Mouse (Mus musculus) embryonic facial prominence, embryonic 12.5 days (tissue): Measurements from ENCODE around the gene Prdm1. TPM values are rescaled to one million over a fixed set of nuclear protein-coding genes. Genes with fewer than 3 reads are reported as not detected.

ENCODE experiments used
- ATAC-seq: fragments of 200-750 bp; cut with Nextera tagmentation; 2 replicates; pipeline ENCODE4 v1.8.0; 2017; ENCODE audit not compliant: insufficient number of reproducible peaks, insufficient read depth, low FRiP score, low TSS enrichment
- H3K27ac ChIP-seq: fragments of 300-500 bp; sonication (generic); 2 replicates; pipeline ENCODE4 v1.5.1; 2016; ENCODE audit warnings: mild to moderate bottlenecking
- H3K27me3 ChIP-seq: fragments of 300-500 bp; sonication (generic); 2 replicates; pipeline ENCODE4 v1.6.1; 2016; ENCODE audit warnings: mild to moderate bottlenecking, moderate library complexity
- H3K36me3 ChIP-seq: fragments of 300-500 bp; sonication (generic); 2 replicates; pipeline ENCODE4 v1.6.1; 2016; ENCODE audit warnings: mild to moderate bottlenecking
- H3K4me1 ChIP-seq: fragments of 300-500 bp; sonication (generic); 2 replicates; pipeline ENCODE4 v1.6.1; 2016
- H3K4me2 ChIP-seq: fragments of 300-500 bp; sonication (generic); replicated peaks from 2 replicates; pipeline ENCODE4 v1.6.1; 2016; ENCODE audit warnings: mild to moderate bottlenecking, moderate library complexity
- H3K4me3 ChIP-seq: fragments of 300-500 bp; sonication (generic); 2 replicates; pipeline ENCODE4 v1.5.1; 2016; ENCODE audit warnings: mild to moderate bottlenecking
- H3K9ac ChIP-seq: fragments of 300-500 bp; sonication (generic); 2 replicates; pipeline ENCODE4 v1.6.1; 2016; ENCODE audit warnings: mild to moderate bottlenecking, moderate library complexity
- H3K9me3 ChIP-seq: fragments of 300-500 bp; sonication (generic); 2 replicates; pipeline ENCODE4 v1.6.1; 2016; ENCODE audit warnings: mild to moderate bottlenecking, moderate library complexity
- WGBS: fragments of 180-500 bp; shearing (Covaris S2); methylation state at CpG from one replicate; pipeline ENCODE4 v1.1.7; 2016; 5-methylcytosine and 5-hydroxymethylcytosine counted together
- polyA plus RNA-seq: library from polyadenylated mRNA; unstranded; fragments of >200 nt; fragmentation: Nextera tagmentation; extraction: Ambion mirVana; gene quantifications from 2 replicates; pipeline ENCODE4 v1.2.1, GENCODE M21; 2016

Prdm1 gene
- polyA plus RNA-seq, 1 experiment from 2014 or later = 3.8 TPM

DNA sequence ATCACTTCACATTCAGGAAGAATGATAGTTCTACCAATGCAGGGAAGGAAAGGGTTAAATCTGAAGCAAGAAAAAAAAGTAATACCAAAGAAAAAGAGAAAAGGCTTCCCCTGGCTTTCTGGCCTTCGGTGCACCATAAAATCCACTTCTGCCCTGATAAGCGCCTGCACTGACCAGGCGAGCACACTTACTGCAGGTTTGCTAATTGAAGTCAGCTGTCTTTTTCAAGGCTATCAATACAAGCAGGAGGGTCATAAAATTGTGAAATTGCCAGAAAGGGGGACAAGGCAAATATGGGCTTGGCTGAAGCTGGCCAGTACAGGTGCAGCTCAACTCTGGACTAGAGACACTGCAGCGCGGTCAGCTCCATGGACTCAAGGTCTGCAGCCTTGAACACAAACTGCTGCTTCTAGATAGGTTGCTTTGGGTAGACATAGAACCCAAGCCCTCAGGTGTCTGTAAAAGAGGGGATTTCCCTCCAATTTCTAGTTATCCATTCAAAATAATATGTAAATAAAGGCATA is 37.3 kb downstream of the Prdm1 start:
- ATAC-seq = no peak
- Histone ChIP-seq H3K36me3 (no peaks in the 10 kb centered on the region), H3K4me2 (no peak overlapping the region), H3K4me1 (no peaks in the 10 kb centered on the region), H3K9me3 (no peaks in the 10 kb centered on the region), H3K27ac (no peak overlapping the region), H3K27me3 (no peaks in the 10 kb centered on the region), H3K4me3 (no peak overlapping the region), H3K9ac (no peak overlapping the region)
- WGBS = 57% methylated on average over 5 of the region's 5 CpGs

DNA sequence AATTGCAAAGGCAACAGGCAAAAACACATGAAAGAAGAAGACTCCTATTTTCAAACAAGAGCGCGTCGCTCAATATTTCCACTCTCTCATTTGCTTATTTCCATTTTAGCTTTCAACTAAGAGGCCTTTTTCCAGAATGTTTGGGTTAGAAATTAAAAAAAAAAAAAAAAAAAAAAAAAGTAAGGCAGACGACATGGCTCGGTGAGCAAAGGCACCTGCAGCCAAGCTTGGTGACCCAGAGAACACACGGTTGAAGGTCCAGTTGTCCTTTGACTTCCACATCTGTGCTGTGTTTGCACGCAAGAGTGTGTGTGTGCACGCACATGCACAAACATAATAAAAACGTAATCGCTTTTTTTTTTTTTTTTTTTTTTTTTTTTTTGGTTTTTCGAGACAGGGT is 41.2 kb downstream of the Prdm1 start:
- H3K9me3 ChIP-seq = no peaks in the 10 kb centered on the region
- no peaks in the 10 kb centered on the region for H3K36me3 ChIP-seq
- no peak for ATAC-seq
- H3K4me2 ChIP-seq = no peak overlapping the region
- no peaks in the 10 kb centered on the region for H3K27me3 ChIP-seq
- WGBS = 91% methylated on average over 10 of the region's 11 CpGs
- H3K27ac ChIP-seq = no peak overlapping the region
- no peak overlapping the region for H3K4me3 ChIP-seq
- H3K9ac ChIP-seq = no peak overlapping the region
- H3K4me1 ChIP-seq = peaks cover 2% of the 10 kb centered on the region; the same call in 1 of the 2 replicates

DNA sequence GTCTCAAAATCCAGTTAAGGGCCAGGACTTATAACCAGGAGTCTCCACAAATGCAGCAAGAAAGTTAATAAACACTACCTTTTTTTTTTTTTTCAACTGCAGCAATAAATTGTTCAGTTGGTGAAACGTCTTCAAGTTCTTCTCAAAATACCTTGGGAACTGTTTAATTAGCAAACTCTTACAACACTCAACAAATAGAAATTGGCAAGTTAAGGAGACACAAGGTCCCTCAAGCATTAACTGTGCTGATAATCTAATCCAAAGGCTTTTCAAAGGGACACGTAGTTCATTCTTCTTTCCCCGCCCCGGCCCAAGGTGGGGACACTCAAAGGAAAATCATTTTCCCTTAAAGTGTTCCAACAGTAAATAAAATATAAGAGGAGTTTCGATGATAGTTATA is 44.2 kb downstream of the Prdm1 start:
- H3K27me3 ChIP-seq = peaks cover 2% of the 10 kb centered on the region; the same call in 1 of the 2 replicates
- ATAC-seq = no peak

DNA sequence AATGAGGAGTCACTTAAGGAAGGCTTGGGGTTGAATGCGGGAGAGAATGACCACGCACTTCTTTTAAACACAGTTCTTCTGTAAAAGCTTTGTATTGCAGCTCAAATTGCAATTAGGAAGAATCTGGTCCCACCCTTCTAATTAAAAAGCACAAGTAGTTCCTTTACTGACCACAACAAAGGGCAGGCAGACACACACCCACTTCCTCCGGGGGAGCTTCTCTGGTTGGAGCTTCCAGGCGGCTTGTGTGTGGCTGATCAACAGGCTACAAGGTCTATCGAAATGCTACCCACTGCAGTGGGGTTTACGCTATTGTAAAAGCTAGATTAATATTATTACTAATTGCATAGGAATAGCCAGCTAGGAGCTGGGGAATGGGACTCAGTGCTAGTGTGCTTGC is 45.2 kb downstream of the Prdm1 start:
- ATAC-seq = no peak
- no peak overlapping the region for H3K4me2 ChIP-seq
- H3K27ac ChIP-seq = no peak overlapping the region
- H3K36me3 ChIP-seq = no peaks in the 10 kb centered on the region
- peaks cover 2% of the 10 kb centered on the region; the same call in 1 of the 2 replicates for H3K27me3 ChIP-seq
- H3K9me3 ChIP-seq = no peaks in the 10 kb centered on the region
- WGBS = 68% methylated on average over 6 of the region's 6 CpGs
- H3K4me1 ChIP-seq = peaks cover 2% of the 10 kb centered on the region; the same call in 1 of the 2 replicates
- H3K9ac ChIP-seq = no peak overlapping the region
- no peak overlapping the region for H3K4me3 ChIP-seq

More for the DNA sequence above, 44.2 kb downstream of the Prdm1 start:
- Histone ChIP-seq H3K27ac (no peak overlapping the region), H3K4me1 (peaks cover 2% of the 10 kb centered on the region; the same call in 1 of the 2 replicates), H3K4me3 (no peak overlapping the region), H3K36me3 (no peaks in the 10 kb centered on the region), H3K9me3 (no peaks in the 10 kb centered on the region), H3K9ac (no peak overlapping the region), H3K4me2 (no peak overlapping the region)
- WGBS = 89% methylated on average over 5 of the region's 5 CpGs

DNA sequence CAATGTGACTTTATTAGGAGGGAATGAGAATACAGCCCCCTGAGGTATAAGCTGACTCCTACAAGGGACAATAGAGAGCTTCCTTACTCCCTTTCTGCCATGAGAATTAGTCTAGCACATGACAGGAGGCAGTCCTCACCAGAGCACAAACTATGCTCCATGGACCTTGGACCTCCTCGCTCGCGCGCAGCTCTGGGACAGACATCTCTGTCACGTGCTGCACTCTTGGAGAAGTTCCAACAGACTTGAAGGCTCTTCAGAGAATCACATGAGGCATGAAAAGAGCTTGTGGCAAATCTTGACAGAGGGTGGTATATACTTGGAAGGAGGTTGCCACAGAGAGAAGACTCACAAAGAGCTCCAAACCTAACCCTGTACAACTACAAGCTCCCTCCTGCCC is 46.9 kb downstream of the Prdm1 start:
- ATAC-seq = no peak
- Histone ChIP-seq H3K27ac (no peak overlapping the region), H3K27me3 (peaks cover 2% of the 10 kb centered on the region; the same call in 1 of the 2 replicates), H3K36me3 (no peaks in the 10 kb centered on the region), H3K9ac (no peak overlapping the region), H3K4me2 (no peak overlapping the region), H3K4me3 (no peak overlapping the region), H3K9me3 (no peaks in the 10 kb centered on the region), H3K4me1 (peaks cover 2% of the 10 kb centered on the region; the same call in 1 of the 2 replicates)
- whole genome bisulfite sequencing = 92% methylated on average over 5 of the region's 5 CpGs

DNA sequence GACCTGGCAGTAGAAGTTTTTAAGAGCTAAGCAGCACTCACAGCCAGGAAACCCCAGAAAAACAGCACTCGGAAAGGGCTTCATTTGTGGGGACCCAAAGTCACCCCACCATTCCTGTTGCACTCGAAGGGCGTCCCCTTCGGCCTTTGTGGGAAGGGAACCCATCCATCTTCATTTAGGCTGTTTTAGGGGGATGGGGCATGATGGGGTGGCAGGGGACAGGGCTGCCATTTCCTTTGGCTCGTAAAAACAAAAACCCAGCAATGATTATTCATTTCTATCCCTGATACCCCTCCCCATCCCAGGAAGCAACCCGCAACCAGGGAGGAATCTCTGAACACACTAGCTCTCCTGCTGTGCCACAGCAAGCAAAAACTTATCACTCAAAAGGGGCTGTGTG is 49.0 kb downstream of the Prdm1 start:
- H3K4me1 ChIP-seq = peaks cover 2% of the 10 kb centered on the region; the same call in 1 of the 2 replicates
- WGBS = 60% methylated on average over 6 of the region's 6 CpGs
- H3K36me3 ChIP-seq = no peaks in the 10 kb centered on the region
- H3K4me2 ChIP-seq = no peak overlapping the region
- no peak for ATAC-seq
- peaks cover 2% of the 10 kb centered on the region; the same call in 1 of the 2 replicates for H3K27me3 ChIP-seq
- no peak overlapping the region for H3K4me3 ChIP-seq
- no peak overlapping the region for H3K27ac ChIP-seq
- H3K9me3 ChIP-seq = no peaks in the 10 kb centered on the region
- H3K9ac ChIP-seq = no peak overlapping the region

DNA sequence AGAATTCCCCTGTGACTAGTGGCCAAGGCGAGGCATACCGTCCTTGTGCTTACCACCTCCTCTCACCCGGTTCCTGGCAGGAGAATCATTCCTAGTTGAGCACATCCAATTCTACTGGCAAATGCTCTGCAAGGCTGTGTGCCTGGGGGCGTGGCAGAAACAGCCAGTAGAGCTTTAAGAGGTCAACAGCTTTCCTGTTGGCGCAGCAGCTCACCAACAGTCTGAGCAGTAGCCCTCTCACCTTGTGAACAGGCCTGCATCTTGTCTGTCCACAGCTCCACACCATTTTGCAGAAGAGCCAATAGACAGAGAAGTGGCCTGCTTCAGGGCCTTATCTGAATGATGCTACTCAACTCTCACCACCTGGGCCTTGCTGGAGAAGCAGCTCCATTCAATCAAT is 50.2 kb downstream of the Prdm1 start:
- no peaks in the 10 kb centered on the region for H3K36me3 ChIP-seq
- 62% methylated on average over 5 of the region's 5 CpGs for WGBS
- no peak overlapping the region for H3K4me3 ChIP-seq
- no peak overlapping the region for H3K27ac ChIP-seq
- ATAC-seq = no peak
- H3K9ac ChIP-seq = no peak overlapping the region
- peaks cover 2% of the 10 kb centered on the region; the same call in 1 of the 2 replicates for H3K27me3 ChIP-seq
- no peak overlapping the region for H3K4me2 ChIP-seq
- no peaks in the 10 kb centered on the region for H3K4me1 ChIP-seq
- H3K9me3 ChIP-seq = no peaks in the 10 kb centered on the region

DNA sequence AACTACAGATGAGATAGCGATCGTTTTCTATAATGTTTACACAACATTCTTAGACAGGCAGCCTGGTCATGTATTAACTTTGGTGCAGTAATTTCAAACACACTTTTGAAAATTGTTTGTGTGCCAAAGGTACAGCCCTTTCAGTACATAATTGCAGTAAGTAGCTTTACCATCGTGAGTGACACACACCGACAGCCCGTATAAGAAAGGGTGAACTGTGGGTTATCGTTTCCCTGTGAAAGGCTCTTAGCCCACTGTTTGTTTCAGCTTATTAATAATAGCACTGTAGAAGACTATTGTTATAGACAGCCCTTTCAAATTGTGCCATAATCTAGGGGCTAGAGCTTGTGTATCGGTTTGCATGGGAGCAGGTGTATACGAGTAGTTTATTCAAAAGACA is 51.1 kb downstream of the Prdm1 start:
- Histone ChIP-seq H3K27ac (no peak overlapping the region), H3K4me3 (no peak overlapping the region), H3K4me2 (no peak overlapping the region), H3K36me3 (no peaks in the 10 kb centered on the region), H3K9me3 (no peaks in the 10 kb centered on the region), H3K4me1 (no peaks in the 10 kb centered on the region), H3K9ac (no peak overlapping the region), H3K27me3 (peaks cover 2% of the 10 kb centered on the region; the same call in 1 of the 2 replicates)
- WGBS = 70% methylated on average over 8 of the region's 8 CpGs
- no peak for ATAC-seq

DNA sequence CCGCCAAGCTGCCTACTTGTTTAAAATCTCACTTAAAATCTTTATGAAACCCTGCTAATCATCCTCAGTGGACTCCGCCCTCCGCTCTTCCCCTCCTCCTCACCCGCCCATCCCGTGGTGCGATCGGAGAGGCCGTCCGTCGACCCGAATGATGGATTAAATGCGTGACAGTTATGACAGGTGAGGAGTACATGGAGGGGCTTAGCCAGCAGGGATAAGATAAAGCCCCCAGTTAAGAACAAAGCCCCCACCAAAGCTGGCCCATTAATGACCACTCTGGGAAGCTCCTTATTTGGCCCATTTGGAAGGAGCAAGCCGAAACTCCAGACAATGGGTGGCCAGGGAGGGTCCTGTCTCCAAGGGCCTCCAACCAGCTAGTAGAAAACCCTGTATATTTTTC is 51.8 kb downstream of the Prdm1 start:
- no peak for ATAC-seq
- no peaks in the 10 kb centered on the region for H3K4me1 ChIP-seq
- H3K4me2 ChIP-seq = no peak overlapping the region
- peaks cover 2% of the 10 kb centered on the region; the same call in 1 of the 2 replicates for H3K27me3 ChIP-seq
- no peak overlapping the region for H3K27ac ChIP-seq
- H3K9ac ChIP-seq = no peak overlapping the region
- no peaks in the 10 kb centered on the region for H3K9me3 ChIP-seq
- no peaks in the 10 kb centered on the region for H3K36me3 ChIP-seq
- no peak overlapping the region for H3K4me3 ChIP-seq
- WGBS = 76% methylated on average over 13 of the region's 13 CpGs

DNA sequence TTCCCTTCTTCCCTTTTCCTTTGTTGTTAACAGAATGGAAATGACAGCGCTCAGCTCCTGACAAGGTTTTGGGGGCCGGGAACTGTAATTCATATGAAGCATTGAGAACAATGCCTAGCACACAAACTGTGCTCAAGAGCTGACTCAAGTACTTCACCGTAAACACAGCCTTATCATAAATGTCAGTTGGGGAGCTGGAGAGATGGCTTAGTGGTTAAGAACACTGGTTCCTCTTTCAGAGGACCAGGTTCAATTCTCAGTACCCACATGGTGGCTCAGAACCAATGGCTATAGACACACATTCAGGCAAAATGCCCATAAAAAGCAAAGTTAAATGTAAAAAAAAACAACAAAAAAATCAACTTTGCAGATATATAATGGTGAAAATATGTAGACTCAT is 52.9 kb downstream of the Prdm1 start:
- H3K9ac ChIP-seq = no peak overlapping the region
- H3K27me3 ChIP-seq = no peaks in the 10 kb centered on the region
- no peaks in the 10 kb centered on the region for H3K4me1 ChIP-seq
- H3K9me3 ChIP-seq = no peaks in the 10 kb centered on the region
- ATAC-seq = no peak
- H3K27ac ChIP-seq = no peak overlapping the region
- no peak overlapping the region for H3K4me2 ChIP-seq
- WGBS = 93% methylated on average over 3 of the region's 3 CpGs
- no peaks in the 10 kb centered on the region for H3K36me3 ChIP-seq
- H3K4me3 ChIP-seq = no peak overlapping the region

DNA sequence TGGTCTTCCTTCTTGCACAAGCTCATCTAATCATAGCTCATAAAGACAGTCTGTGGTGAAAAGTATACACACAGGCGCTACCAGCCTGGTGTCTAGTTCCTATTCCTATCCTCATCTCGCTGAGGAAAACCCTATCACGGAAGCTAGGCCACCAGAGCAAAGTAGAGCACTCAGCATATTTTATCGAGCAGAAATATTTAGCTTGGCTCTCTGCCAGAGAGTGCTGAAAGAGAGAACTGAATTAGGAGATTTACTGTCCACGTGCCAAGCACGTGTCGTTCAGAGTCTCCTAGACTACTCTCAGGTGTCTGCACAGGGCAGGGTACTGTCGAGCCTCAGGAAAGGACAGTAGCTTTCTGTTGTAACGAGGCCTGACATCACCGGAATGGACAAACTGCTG is 54.0 kb downstream of the Prdm1 start:
- 36% methylated on average over 10 of the region's 10 CpGs for WGBS
- H3K36me3 ChIP-seq = no peaks in the 10 kb centered on the region
- H3K9ac ChIP-seq = no peak overlapping the region
- H3K27ac ChIP-seq = no peak overlapping the region
- no peaks in the 10 kb centered on the region for H3K27me3 ChIP-seq
- H3K4me2 ChIP-seq = no peak overlapping the region
- H3K4me1 ChIP-seq = no peaks in the 10 kb centered on the region
- no peaks in the 10 kb centered on the region for H3K9me3 ChIP-seq
- H3K4me3 ChIP-seq = no peak overlapping the region
- peak; percentile 79 for ATAC-seq

DNA sequence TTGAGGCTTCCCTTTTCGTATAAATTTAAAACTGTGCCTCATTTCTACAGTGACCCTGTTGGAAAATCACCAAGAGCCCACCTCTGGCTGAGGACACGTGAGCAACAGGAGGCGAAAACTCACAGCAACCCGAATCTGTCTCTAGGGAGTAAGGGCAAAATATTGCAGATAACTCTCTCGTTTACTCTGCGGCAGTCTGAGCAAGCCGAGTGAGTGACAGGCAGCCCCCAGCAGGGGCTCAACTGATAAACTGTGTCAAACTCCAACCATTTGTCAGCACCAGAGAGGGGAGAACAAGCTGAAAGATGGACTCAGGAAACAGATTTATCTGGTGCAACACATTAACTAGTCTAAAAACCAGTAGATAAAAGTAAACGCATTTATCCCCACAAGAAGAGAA is 62.7 kb downstream of the Prdm1 start:
- no peak for ATAC-seq
- H3K27me3 ChIP-seq = peaks cover 23% of the 10 kb centered on the region

More for the DNA sequence above, 62.7 kb downstream of the Prdm1 start:
- Histone ChIP-seq H3K36me3 (no peaks in the 10 kb centered on the region), H3K9ac (no peak overlapping the region), H3K4me2 (0 out of 2 replicates have a peak overlapping the region, but pooled peaks have one; percentile 9), H3K9me3 (no peaks in the 10 kb centered on the region), H3K4me3 (no peak overlapping the region), H3K4me1 (peaks cover 10% of the 10 kb centered on the region; the same call in 1 of the 2 replicates), H3K27ac (no peak overlapping the region)
- 11% methylated on average over 8 of the region's 8 CpGs for WGBS
